Mouse (Mus musculus) neural tube, embryonic 15.5 days (tissue): ENCODE measurements around the gene Cacna2d3. TPM values are rescaled to one million over a fixed set of nuclear protein-coding genes. Genes with fewer than 3 reads are reported as not detected.

ENCODE experiments used
- ATAC-seq: fragments of 200-750 bp; cut with Nextera tagmentation; 2 replicates; pipeline ENCODE4 v1.8.0; 2017; ENCODE audit warnings: mild to moderate bottlenecking, moderate TSS enrichment, moderate library complexity; ENCODE audit not compliant: low FRiP score
- H3K27ac ChIP-seq: fragments of 300-500 bp; sonication (generic); replicated peaks from 2 replicates; pipeline ENCODE4 v1.5.1; 2015; ENCODE audit warnings: mild to moderate bottlenecking, inconsistent platforms
- H3K27me3 ChIP-seq: fragments of 300-500 bp; sonication (generic); replicated peaks from 2 replicates; pipeline ENCODE4 v1.6.1; 2015; ENCODE audit warnings: inconsistent platforms
- H3K36me3 ChIP-seq: fragments of 300-500 bp; sonication (generic); 2 replicates; pipeline ENCODE4 v1.6.1; 2015; ENCODE audit warnings: inconsistent platforms
- H3K4me1 ChIP-seq: fragments of 300-500 bp; sonication (generic); 2 replicates; pipeline ENCODE4 v1.6.1; 2015; ENCODE audit warnings: inconsistent platforms
- H3K4me2 ChIP-seq: fragments of 300-500 bp; sonication (generic); 2 replicates; pipeline ENCODE4 v1.6.1; 2015; ENCODE audit warnings: inconsistent platforms, mild to moderate bottlenecking, moderate library complexity
- H3K4me3 ChIP-seq: fragments of 300-500 bp; sonication (generic); replicated peaks from 2 replicates; pipeline ENCODE4 v1.5.1; 2015; ENCODE audit warnings: mild to moderate bottlenecking, inconsistent platforms
- H3K9ac ChIP-seq: fragments of 300-500 bp; sonication (generic); replicated peaks from 2 replicates; pipeline ENCODE4 v1.6.1; 2015; ENCODE audit warnings: mild to moderate bottlenecking, inconsistent platforms
- H3K9me3 ChIP-seq: fragments of 300-500 bp; sonication (generic); replicated peaks from 2 replicates; pipeline ENCODE4 v1.6.1; 2016; ENCODE audit warnings: inconsistent platforms
- WGBS: fragments of 180-500 bp; shearing (Covaris S2); methylation state at CpG from one replicate; pipeline ENCODE4 v1.1.7; 2015; ENCODE audit warnings: mixed read lengths; 5-methylcytosine and 5-hydroxymethylcytosine counted together
- polyA plus RNA-seq: library from polyadenylated mRNA; unstranded; fragments of >200 nt; fragmentation: Nextera tagmentation; extraction: Ambion mirVana; gene quantifications from 2 replicates; pipeline ENCODE4 v1.2.1, GENCODE M21; 2015

The Cacna2d3 gene
- polyA plus RNA-seq, 1 experiment from 2014 or later = 57.1 TPM

DNA sequence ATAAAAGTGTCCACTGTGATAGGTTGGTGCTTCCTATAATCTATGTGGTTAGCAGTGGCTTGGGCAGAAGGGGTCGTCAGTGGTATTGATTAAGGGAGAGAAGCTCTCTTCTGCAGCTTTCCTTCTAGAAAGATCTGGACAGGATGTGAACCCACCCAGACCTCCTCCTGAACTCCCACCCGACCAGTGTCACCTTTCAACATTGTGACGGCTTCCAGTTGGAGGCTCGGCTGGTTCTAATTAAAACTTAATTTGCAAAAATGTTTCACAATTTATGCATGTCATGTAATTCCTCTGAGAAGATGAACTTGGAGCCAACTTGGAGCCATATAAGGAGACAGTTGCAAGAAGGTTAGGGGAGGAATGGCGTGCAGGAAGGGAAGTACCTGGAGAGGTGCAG is 586.8 kb downstream of the Cacna2d3 start:
- ATAC-seq = no peak
- 85% methylated on average over 5 of the region's 5 CpGs for WGBS
- Histone ChIP-seq H3K27ac (no peak overlapping the region), H3K4me2 (no peak overlapping the region), H3K9ac (no peak overlapping the region), H3K27me3 (no peaks in the 10 kb centered on the region), H3K36me3 (no peaks in the 10 kb centered on the region), H3K4me3 (no peak overlapping the region), H3K4me1 (no peaks in the 10 kb centered on the region), H3K9me3 (no peaks in the 10 kb centered on the region)

DNA sequence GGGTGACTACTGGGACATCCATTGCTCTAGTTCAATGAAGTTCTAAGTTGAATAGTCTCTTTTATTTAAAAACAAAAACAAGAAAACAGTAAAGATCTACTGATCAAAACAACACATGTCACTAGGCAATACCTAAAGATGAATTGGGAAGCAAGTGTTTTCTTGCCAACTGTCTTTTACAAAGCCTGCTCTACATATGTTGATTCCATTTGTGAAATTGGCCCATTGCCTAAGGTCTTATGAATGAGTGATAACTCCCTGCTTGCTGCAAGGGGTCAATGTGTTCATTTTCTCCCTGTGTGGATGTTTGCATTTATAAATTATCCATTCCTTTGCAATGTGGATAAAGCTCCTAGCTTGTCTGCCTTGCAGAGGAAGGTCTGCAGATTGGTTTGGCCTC is 591.2 kb downstream of the Cacna2d3 start:
- ATAC-seq = no peak
- no peak overlapping the region for H3K4me3 ChIP-seq
- no peak overlapping the region for H3K27ac ChIP-seq
- H3K36me3 ChIP-seq = no peaks in the 10 kb centered on the region
- no peaks in the 10 kb centered on the region; the same call in 1 of the 2 replicates for H3K9me3 ChIP-seq
- H3K4me1 ChIP-seq = no peaks in the 10 kb centered on the region
- no peak overlapping the region for H3K4me2 ChIP-seq
- H3K9ac ChIP-seq = no peak overlapping the region
- no peaks in the 10 kb centered on the region for H3K27me3 ChIP-seq

DNA sequence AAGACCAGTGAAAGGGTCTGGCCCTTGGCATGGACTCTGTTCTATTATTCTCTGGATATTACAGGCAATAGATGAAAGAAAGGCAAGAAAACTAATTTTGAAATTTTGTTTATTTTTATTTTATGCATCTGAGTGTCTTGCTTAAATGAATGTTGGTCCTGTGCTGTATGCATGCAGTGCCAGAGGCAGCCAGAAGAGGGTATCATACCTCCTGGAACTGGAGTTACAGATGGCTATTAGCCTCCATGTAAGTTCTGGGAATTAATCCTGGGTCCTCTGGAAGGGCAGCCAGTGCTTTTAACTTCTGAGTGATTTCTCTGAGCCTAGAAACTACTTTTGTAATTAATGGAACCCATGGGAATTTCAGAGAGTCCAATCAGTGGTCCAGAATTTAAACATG is 597.8 kb downstream of the Cacna2d3 start:
- Histone ChIP-seq H3K4me2 (no peak overlapping the region), H3K27me3 (no peaks in the 10 kb centered on the region), H3K9me3 (no peaks in the 10 kb centered on the region; the same call in 1 of the 2 replicates), H3K36me3 (no peaks in the 10 kb centered on the region), H3K4me1 (no peaks in the 10 kb centered on the region), H3K9ac (no peak overlapping the region), H3K4me3 (no peak overlapping the region), H3K27ac (no peak overlapping the region)
- no peak for ATAC-seq

DNA sequence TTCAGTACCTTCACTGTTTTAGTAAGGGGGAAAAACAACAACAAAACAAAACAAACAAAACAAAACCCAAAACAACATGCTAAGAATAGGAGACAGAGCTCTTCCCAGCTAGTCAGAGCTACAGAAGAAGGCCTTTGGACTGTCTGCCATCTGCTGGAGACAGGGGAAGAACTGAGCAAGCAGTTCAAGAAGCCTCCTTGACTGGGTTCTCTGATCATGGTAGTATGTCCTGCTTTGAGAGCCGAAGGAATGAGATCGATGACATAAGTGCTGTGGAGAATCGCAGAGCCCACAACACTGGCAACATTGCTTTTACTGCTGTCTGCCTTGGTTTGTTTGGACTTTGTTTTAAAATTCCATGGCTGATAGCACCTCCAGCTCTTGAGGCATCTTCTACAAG is 598.9 kb downstream of the Cacna2d3 start:
- ATAC-seq = no peak
- H3K4me2 ChIP-seq = no peak overlapping the region
- no peak overlapping the region for H3K9ac ChIP-seq
- no peak overlapping the region for H3K4me3 ChIP-seq
- no peaks in the 10 kb centered on the region for H3K4me1 ChIP-seq
- 99% methylated on average over 3 of the region's 3 CpGs for WGBS
- no peaks in the 10 kb centered on the region for H3K36me3 ChIP-seq
- no peak overlapping the region for H3K27ac ChIP-seq
- no peaks in the 10 kb centered on the region for H3K9me3 ChIP-seq
- H3K27me3 ChIP-seq = no peaks in the 10 kb centered on the region

DNA sequence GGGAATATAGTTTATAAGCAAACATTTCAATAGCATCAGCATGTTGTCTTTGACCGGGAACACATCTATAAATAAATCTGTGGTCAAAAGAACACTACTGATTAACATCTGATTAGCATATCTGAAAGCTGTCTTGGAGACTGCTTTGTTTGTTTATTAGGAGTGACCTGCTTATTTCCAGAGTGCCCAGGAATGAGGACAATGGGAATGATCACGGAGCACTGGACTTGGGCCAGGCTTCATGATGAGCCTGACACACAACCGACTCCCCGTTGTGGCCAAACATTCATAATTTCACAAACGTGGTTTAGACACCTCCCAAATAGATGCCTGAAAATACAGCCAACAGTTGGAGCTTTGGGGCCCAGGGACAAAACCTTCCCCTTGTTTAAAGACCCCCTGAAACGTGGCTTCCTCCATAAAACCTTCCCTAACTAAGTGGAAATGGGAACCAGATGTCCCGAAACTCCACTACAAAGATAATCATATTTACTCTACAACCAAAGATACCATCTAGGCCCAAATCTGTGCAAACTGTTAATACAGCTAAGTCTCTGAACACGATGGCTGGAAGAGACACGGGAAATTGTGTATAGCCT is 607.7 kb downstream of the Cacna2d3 start:
- Histone ChIP-seq H3K4me1 (peaks cover 21% of the 10 kb centered on the region), H3K9me3 (0 out of 2 replicates have a peak, but pooled peaks cover 6% of the 10 kb centered on the region), H3K36me3 (no peaks in the 10 kb centered on the region), H3K27ac (no peak overlapping the region), H3K9ac (no peak overlapping the region), H3K27me3 (peaks cover 2% of the 10 kb centered on the region; the same call in 1 of the 2 replicates), H3K4me2 (no peak overlapping the region), H3K4me3 (no peak overlapping the region)
- ATAC-seq = no peak
- 30% methylated on average over 9 of the region's 9 CpGs for WGBS

DNA sequence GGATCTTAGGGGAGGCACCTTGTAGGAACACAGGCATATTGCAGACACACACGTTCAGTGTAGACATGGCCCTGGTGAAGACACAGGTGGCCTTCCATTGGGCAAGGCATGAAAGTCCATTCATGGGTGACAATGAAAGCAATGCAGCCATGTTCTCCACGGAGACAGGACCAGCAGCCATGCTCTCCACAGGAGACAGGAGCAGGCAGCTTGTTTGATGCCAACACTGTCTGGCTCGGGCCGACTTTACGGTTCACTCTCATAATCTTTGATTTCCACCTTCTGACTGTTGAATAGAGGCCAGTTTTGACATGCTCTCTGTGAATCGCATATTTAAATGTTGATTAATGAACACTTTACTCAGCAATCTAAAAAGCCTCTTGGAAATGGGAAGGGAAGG is 610.0 kb downstream of the Cacna2d3 start:
- Histone ChIP-seq H3K9ac (no peak overlapping the region), H3K4me1 (peaks cover 21% of the 10 kb centered on the region), H3K9me3 (0 out of 2 replicates have a peak, but pooled peaks cover 6% of the 10 kb centered on the region), H3K4me3 (no peak overlapping the region), H3K36me3 (no peaks in the 10 kb centered on the region), H3K27ac (no peak overlapping the region), H3K27me3 (peaks cover 2% of the 10 kb centered on the region; the same call in 1 of the 2 replicates), H3K4me2 (no peak overlapping the region)
- no peak for ATAC-seq
- 69% methylated on average over 6 of the region's 6 CpGs for WGBS

DNA sequence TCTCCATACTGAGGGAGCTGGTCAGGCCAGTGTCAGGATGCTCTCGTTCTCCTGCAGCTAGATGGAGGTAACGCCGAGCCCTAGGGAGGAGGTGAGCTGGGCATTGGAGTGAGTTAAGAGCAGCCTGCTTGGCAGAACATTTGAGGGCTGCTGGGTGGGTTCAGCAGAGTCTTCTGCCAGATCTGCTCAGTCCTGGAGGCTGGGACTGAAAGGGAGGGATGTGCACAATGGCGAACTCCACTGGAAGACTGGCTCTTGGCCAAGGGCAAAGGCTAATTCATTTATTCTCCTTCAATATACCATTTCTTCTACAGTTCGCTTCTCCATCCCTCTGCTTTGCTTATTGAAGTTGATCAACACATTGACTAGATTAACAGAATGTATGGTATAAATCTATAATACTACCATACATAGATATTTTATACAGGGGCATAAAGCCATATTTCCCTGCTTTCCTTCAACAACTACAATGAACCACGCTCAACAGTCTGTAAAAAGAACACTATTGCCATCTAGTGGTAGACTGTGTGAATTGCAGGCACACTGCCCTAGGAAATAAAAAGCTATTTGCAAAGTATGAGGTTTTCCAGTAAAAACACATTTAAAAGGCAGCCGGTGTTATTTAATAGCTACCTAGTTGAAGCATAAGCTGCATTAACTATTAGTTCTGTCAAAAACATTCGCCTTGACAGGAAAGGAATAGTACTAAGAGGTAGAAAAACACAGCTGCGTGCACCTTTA is 611.1 kb downstream of the Cacna2d3 start:
- H3K9ac ChIP-seq = no peak overlapping the region
- no peak overlapping the region for H3K4me3 ChIP-seq
- H3K27me3 ChIP-seq = peaks cover 2% of the 10 kb centered on the region; the same call in 1 of the 2 replicates
- 0 out of 2 replicates have a peak, but pooled peaks cover 6% of the 10 kb centered on the region for H3K9me3 ChIP-seq
- peaks cover 24% of the 10 kb centered on the region for H3K4me1 ChIP-seq
- H3K4me2 ChIP-seq = no peak overlapping the region
- H3K27ac ChIP-seq = no peak overlapping the region
- 80% methylated on average over 9 of the region's 9 CpGs for WGBS
- no peak for ATAC-seq
- no peaks in the 10 kb centered on the region for H3K36me3 ChIP-seq

DNA sequence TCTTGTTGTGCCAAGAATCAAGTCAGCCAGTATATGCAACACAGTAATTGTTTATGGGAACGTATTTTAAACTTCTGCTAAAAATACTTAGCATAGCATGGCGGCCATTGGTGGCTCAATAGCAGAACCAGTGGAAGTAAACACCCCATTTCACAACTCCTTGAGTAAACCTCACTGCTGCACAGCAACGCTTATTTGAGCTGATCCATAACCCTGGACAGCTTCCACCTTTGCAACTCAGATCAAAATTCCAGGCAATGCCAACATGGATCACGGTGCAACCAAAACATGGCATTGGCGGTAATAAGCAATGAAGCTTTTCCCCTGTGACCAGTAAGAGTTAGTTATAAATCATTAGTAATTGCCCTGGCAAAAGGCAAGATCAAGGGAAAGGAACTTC is 614.2 kb downstream of the Cacna2d3 start:
- no peak overlapping the region for H3K4me2 ChIP-seq
- H3K4me3 ChIP-seq = no peak overlapping the region
- no peak overlapping the region for H3K27ac ChIP-seq
- H3K9ac ChIP-seq = no peak overlapping the region
- no peak for ATAC-seq
- peaks cover 2% of the 10 kb centered on the region; the same call in 1 of the 2 replicates for H3K27me3 ChIP-seq
- H3K4me1 ChIP-seq = peaks cover 13% of the 10 kb centered on the region
- 78% methylated on average over 5 of the region's 5 CpGs for WGBS
- H3K36me3 ChIP-seq = no peaks in the 10 kb centered on the region
- H3K9me3 ChIP-seq = 0 out of 2 replicates have a peak, but pooled peaks cover 6% of the 10 kb centered on the region

DNA sequence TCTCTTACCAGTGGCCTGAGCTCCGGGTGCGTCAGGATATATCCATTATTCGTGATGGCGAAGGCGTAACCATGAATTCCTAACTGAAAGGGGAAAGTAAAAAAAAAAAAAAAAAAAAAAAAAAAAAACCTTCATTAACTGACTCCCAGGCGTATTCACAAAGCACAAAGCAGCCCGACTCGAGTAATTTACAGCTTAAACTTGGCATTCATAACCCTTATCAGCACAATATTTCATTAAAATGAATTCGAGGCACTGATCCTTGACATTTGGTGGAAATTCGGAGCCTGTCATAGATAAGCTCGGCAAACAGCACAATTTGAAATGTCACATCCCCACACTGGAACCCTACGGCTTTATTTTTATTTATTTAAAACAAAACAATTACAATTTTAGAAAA is 623.9 kb downstream of the Cacna2d3 start:
- ATAC-seq = no peak
- Histone ChIP-seq H3K9ac (no peak overlapping the region), H3K27me3 (no peaks in the 10 kb centered on the region), H3K9me3 (no peaks in the 10 kb centered on the region), H3K36me3 (no peaks in the 10 kb centered on the region), H3K27ac (no peak overlapping the region), H3K4me3 (no peak overlapping the region), H3K4me1 (peaks cover 3% of the 10 kb centered on the region; the same call in 1 of the 2 replicates), H3K4me2 (no peak overlapping the region)
- WGBS = 44% methylated on average over 12 of the region's 12 CpGs

DNA sequence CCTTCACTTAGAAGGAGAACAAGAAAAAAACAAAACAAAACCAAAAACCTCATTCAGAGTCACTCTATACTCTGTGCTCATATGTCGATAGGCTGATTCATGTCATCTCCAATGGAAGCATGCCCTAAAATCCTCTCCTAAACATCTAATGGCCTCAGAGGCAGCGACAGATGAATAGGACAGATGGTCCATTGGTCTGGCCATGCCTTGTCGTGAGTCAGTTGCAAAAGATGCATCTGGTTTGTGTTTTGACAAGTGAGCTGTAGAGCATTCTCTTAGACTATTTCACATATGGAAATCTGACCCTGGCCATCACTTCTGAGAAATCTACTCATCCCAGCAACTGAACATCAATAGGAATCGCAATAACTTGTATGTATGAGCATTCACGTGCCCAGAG is 626.2 kb downstream of the Cacna2d3 start:
- no peak for ATAC-seq
- WGBS = 80% methylated on average over 5 of the region's 5 CpGs
- H3K27me3 ChIP-seq = 0 out of 2 replicates have a peak, but pooled peaks cover under 1% of the 10 kb centered on the region

DNA sequence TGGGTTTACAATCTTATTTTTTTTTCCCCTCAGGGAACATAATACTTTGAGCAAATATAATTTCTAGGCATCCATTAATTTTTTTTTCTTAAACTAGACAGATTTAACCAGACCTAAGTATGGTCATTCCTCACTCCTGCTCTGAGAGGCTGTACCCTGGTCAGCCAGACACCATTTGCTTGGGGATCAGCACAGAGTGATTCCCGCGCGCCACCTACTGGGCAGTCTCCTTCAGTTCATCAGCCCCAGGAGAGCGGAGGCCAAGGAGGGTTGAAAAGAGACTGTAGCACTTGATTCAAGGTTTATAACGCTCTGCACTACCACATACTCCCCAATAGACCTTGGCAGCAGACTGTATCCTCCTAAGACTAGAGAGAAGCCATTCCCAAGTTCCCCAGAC is 631.6 kb downstream of the Cacna2d3 start:
- peaks cover 4% of the 10 kb centered on the region; the same call in 1 of the 2 replicates for H3K4me1 ChIP-seq
- H3K9me3 ChIP-seq = no peaks in the 10 kb centered on the region
- no peak overlapping the region for H3K4me3 ChIP-seq
- 0 out of 2 replicates have a peak, but pooled peaks have one; percentile 57 for ATAC-seq
- no peaks in the 10 kb centered on the region for H3K36me3 ChIP-seq
- 5% methylated on average over 5 of the region's 5 CpGs for WGBS
- H3K27ac ChIP-seq = no peak overlapping the region
- no peak overlapping the region for H3K9ac ChIP-seq
- H3K27me3 ChIP-seq = peaks cover 4% of the 10 kb centered on the region; the same call in 1 of the 2 replicates
- no peak overlapping the region for H3K4me2 ChIP-seq

More for the DNA sequence above, 626.2 kb downstream of the Cacna2d3 start:
- H3K4me3 ChIP-seq = no peak overlapping the region
- H3K4me2 ChIP-seq = no peak overlapping the region
- no peak overlapping the region for H3K27ac ChIP-seq
- no peaks in the 10 kb centered on the region for H3K9me3 ChIP-seq
- no peak overlapping the region for H3K9ac ChIP-seq
- peaks cover 3% of the 10 kb centered on the region; the same call in 1 of the 2 replicates for H3K4me1 ChIP-seq
- H3K36me3 ChIP-seq = no peaks in the 10 kb centered on the region

DNA sequence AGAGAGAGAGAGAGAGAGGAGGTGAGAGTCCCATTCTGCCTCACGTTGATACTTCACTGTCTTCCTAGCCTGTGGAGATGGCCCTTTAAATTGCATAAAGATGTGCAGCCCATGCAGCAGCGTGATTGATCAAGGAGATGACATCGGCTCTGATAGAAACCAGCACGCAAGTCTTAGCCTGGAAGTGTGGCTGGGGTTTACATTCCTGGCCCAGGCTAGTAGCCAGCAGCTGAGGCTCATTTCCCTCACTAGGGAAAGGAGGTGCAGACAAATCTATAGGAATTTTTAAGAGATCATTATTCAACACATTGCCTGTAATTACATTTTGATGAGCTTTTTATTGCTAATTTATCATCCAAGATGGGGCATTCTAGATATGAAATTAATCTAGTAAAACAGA is 635.1 kb downstream of the Cacna2d3 start:
- no peaks in the 10 kb centered on the region for H3K36me3 ChIP-seq
- H3K4me1 ChIP-seq = peaks cover 4% of the 10 kb centered on the region; the same call in 1 of the 2 replicates
- WGBS = 45% methylated on average over 4 of the region's 4 CpGs
- no peaks in the 10 kb centered on the region for H3K9me3 ChIP-seq
- no peak overlapping the region for H3K4me2 ChIP-seq
- no peak overlapping the region for H3K27ac ChIP-seq
- H3K4me3 ChIP-seq = no peak overlapping the region
- ATAC-seq = no peak
- peaks cover 4% of the 10 kb centered on the region; the same call in 1 of the 2 replicates for H3K27me3 ChIP-seq
- no peak overlapping the region for H3K9ac ChIP-seq
